Mouse (Mus musculus) kidney, postnatal 25 days (tissue): ENCODE results near the gene Gnaq.

Source experiments
- DNase-seq, 2 experiments: peaks; one replicate each; pipeline ENCODE4 v3.0.0; 2021; ENCODE audit warnings: mixed read lengths in 2 of 2

The Gnaq gene

DNA sequence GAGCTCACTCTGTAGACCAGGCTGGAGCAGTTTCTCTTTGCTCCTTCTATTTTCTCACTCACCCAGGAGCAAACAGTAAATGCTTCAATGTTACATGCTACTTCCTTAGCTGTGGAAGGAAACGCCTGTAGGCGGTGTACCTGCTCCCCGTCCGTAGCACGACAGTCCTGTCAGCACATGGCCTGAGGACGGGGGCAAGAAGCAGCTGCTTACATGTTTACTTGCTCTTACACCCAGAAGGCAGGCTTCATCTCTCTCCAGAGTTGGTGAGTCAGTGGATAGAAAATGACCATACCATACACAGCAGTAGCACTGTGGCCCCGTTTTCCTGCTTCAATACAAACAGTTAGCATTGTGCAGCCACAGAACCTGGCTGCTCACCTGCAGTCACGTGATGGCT is 247.1 kb downstream of the Gnaq start:
- no peak for DNase-seq

DNA sequence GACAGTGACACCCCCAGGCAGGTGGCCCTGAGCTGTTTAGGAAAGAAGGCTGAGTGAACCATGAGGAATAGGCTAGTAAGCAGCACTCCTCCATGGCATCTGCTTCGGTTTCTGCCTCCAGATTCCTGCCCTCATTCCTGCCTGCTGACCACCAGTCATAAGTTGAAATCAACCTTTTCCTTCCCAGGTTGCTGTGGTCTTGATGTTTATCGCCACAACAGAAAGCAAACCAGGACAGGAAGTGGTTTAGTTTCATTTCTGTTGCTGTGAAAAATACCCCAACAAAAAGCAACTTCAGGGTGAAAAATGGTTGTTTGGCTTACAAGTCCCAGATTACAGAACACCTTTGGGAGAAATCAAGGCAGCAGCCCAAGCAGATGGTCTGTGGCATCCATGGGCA is 249.8 kb downstream of the Gnaq start:
- no peak for DNase-seq

DNA sequence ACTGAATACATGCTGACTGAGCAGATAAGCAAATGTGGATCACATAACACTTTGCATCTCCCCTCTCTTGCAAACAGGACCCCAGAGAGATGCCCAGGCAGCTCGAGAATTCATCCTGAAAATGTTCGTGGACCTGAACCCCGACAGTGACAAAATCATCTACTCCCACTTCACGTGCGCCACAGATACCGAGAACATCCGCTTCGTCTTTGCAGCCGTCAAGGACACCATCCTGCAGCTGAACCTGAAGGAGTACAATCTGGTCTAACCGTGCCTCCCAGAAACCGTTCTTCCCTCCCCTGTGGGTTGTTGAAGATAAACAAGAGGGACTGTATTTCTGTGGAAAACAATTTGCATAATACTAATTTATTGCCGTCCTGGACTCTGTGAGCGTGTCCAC is 250.5 kb downstream of the Gnaq start:
- DNase-seq, result no peak

DNA sequence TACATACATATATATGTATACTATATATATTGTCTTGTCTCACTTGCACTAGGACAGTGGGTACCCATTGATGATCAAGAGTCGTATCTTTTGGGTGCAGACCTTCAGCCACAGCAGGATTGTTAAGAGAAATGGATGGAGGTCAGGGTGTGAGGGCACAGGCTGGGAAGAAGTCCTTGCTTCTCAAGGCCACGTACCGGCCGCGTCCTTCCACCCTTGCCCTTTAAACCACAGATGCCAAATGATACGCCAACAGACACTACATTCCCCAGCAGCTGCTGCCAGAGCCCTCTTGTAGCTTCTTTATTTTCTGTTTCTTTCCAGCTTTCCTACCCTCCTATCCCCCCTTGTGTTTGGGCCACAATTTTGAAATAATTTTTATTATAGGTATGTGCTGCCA is 251.5 kb downstream of the Gnaq start:
- no peak for DNase-seq

DNA sequence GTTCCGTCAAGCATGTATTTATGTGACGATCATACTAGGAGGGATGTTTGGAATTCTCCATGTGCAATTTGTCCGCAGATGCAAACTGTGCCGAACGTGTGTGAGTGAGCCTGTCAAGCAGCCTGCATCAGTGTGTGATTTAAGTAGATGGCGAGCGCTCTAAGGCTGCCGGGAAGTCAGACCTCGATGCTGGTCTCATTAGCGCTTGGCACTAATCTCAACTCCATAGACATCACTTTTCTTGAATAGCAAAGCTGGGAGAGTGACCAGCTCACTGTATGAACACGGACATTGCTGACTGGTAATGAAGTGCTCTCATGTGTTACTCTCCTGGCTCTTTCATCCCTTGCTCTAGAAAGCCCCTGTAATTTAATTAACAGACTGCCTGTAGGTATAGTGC is 252.3 kb downstream of the Gnaq start:
- DNase-seq, result no peak

DNA sequence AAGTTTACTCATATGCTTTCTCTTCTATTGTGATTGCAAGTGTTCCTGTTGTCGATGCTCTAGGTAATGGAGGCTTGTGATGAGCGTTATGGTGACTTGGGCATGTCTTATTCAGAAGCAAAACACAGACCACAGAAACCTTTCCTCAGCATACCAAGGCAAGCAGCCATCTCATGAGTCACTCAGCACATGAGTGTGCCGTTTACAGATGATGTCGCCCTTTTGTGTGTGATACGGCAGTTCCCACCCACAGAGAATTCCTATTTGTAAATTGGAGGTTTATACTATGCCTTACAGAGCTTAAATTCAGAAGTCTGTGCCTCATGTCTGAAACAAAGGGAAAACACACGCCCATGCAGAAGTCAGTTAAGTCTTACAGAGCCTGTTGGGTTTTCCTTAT is 253.9 kb downstream of the Gnaq start:
- DNase-seq, result no peak

DNA sequence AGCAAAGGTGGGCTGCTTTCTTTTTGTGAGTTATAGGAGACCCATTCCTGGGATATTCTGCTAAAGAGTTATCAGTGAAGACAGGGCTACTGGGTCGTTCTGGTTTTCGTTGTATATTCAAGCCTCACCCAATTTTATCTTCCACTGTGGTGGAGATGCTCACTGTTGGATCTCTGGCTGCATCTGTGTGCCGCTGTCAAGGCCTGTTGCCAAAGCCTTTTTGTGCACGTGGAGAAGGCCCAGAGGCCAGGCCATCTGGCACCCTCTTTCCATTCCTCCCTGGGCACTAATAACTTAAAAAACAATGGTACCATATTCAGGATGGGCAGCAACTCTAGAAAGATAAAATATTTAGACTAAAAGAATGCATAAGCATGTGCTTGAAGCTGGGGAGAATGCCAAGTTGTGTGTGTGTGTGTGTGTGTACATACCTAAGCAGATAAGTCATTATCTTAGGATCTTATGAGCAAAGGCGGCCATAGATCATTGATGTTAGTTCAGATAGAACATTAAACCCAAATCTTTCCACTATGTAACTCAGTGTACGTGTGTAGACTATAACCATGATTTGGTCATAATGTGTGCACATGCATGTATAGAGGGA is 257.7 kb downstream of the Gnaq start:
- DNase-seq, result no peak

DNA sequence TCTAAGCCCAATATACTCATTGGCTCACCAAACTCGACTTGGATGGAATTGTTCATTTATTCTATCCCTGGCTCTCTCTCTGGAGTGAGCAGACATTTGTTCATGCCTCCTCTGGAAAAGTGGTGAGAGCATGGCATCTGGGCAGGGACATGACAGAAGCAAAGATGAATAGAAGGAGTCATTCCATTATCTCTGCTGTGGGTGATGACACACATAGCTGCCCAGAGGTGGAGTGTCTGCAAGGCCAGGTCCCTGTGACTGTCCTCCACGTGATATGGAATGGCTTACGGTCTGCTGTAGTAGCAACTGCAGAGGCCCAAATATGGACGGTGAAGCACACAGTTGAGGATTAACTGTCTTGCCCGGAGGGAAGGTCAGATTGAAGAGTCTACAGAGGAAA is 261.8 kb downstream of the Gnaq start:
- no peak for DNase-seq

DNA sequence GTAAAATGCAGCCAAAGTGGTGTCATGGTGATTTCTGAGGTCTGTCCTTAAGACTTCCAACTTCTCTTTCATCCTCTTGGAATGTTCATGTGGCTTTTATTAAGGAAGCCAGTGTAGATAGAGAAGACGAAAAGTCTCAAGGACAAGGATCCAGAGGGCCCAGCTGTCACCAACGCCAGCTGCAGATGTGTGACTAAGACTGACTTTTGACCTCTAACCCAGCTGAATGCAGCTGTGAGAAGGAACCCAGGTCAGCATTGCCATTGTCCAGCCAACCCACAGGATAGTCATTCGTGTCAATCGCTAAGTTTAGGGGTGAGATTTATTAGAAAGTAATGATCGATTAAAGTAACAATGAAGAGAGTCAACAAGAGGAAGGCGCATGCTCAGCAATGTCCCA is 270.5 kb downstream of the Gnaq start:
- no peak for DNase-seq

DNA sequence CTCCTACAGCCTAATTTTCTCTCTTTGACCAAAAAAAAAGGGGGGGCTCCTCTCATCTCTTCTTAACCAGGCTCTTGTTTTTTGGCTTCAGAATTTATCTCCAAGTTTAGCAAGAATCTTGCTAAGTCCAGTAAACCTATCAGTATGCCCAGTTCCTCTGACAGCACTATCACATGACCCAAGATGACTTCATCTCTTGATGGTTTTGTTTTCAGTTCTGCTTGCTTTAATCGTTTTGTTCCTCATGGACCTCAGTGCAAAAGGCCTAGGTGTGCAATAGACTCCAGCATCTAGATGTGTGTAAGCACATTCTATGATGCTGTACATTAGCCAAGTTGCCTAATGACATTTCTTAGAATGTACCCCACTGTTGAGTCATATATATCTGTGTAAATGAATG is 275.1 kb downstream of the Gnaq start:
- no peak for DNase-seq

DNA sequence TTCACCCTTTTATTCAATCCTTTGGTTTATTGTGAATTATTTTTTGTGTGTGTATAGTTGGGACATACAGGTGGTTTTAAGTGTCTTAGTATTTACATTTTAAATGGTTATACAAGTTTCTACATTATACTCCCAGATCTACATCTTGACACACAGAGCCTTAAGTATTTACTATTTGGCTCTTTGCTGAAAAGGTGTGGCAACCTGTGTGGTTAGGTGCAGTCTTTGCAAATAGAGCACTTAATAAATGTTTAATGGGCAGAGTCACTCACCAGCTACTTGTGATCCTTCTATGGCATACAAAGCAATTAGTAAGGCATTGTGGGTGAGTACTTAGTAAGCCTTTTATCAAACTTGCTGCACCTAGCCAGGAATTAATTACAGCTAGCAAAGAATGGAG is 278.7 kb downstream of the Gnaq start:
- no peak for DNase-seq

DNA sequence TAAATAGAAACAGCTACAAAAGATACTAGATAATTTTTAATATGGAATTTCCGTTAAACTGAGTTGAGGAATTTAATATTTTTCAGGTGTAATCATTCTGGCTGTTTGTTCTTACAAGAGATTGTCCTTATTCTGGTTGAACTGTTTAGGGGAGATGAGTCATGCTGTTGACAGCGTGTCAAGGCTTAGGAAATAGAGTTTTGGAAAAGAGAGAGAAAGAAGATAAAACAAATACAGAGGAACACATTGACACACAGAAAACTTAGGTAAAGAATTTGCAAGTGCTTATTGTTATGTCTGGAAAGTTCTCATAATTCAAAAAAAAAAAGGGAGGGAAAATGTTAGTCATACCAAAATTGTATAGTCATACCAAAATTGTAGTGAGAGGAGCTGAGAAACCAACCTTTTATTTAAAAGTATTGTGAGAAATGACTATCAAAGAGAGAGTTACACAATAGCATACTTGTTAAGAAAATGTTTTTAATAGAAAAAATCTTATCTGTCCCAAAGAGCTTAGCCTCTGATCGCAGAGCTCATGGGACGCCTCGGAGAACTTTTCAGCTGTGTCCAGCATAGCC is 285.5 kb downstream of the Gnaq start:
- DNase-seq, result no peak

DNA sequence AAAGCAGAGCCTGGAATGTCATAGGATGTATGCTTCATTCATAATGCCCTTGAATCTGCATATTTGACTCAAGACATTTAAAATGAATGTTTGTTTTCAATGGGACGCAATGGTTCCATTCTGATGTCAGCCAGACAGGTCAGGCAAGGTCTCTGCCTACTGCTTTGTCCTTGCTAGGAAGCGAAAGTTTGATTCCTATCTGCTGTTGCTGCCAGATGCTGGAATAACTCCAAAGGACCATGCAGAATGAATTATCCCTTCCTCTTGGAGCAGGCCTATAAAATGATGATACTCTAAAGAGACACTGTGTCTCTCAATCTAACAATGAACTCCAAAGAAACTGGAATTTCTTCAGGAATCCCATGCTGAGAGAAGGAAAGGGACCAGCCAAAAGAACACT is 293.0 kb downstream of the Gnaq start:
- DNase-seq, result peak; percentile 30 to 49

DNA sequence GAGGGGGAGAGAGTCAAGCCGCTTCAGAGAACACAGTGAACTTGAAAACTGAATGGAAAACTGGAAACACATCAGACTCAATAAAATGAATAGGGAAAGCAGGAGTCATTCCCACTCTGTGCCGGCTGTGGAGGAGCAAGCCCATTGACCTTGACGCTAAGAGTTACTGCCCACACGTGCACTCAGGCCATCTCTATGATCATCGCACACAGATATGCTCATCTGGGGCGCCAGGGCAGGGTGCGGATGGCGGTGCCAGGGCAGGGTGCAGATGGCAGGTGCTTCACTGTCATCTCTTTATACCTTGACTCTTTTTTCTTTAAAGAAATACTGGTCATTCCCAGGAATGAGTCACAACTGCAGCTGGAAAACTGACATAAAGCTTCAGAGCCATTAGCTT is 298.7 kb downstream of the Gnaq start:
- DNase-seq, result no peak

DNA sequence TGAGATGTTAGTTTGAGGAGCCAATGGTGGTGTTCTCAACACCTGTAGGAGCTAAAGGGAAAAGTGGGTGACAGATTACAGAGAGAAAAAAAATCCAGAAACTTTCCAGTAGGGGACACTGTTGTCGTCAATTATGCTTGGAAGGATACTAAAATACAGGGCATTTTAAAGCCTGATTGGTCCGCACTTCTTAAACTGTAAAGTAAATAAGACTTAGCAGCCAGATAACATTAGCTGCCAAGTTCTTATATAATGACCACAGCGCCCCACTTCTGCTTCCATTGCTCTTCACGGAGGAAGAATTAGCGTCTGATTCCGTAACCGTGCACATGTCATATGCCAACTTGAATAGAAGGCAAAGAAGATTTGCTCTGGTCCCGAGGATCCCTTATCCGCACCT is 302.2 kb downstream of the Gnaq start:
- peak in 1 of 2 experiments; percentile 11 for DNase-seq

DNA sequence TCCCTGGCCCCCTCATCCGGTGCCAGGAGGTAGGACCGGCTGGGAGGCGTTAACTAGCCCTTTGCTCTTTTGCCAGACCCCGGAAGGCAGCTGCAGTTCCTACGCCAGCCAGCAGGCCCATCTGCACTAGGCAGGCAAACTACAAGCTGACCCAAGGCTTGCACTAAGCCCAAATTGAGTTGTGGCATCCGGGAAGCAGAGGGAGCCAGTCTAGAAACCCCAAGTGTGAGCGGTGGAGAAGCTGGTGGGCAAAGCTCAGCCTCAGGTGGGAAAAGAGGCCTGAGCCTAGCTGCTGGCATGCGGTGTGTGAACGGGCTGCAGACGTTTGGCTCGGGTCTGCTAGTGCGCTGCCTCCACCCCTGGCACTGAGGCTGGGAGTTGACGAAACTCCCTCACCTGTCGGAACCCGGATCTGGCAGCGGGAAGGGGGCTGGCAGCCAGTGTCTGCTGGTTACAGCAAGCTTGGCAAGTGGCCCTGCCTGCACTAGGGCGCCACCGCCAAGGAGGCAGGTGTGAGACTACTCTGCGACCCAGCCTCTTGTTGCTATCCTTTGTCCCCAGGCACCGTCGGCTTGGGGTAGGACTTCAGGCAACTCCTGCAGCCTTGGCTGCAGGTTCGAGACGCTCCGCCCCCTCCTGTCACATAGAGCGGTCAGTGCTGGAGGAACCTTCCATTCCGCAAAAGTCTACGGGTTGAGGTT is 303.1 kb downstream of the Gnaq start, which contains the start of gene Gna14:
Gene Gna14 (plus strand): TSS at position 232 of the 701 bp plus-strand sequence.
- peak; percentile 80 to 85 for DNase-seq

DNA sequence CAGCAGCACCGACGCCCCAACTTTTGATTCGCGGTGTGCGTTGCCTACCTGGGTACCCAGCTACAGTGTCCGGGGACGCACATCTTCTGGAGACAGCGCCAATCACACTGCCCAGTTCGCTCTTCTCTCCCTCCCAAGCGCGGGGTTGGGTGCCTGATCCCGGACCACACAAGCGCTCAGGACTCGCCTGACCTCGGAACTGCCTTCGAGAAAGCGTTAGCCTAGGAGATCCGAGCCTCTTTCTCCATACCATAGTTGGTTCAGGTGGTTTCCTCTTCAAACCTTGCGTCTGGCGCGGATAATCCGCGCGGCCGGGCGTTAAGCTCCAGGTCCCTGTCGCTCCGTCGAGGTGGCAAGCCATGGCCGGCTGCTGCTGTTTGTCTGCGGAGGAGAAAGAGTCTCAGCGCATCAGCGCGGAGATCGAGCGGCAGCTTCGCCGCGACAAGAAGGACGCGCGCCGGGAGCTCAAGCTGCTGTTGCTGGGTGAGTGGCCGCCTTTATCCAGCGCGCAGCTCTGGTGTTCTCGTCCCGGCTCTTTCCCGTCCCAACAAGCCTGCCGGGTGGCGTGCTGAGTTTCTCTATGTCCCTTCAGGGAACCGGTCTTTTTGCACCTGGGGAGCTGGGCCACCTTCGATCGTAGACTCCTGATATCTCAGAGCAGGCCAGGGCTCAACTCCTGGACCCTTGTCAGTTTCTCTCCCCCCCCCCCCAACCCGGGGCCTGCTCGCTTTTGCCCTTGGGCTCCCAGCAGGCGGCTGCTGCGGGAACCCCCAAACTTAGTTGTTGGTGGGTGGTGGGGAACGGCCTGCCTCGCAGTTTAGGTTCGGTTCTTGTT is 303.9 kb downstream of the Gnaq start:
- DNase-seq, result peak; percentile 33 to 47
